Mouse (Mus musculus) ES-Bruce4 (cell line): ENCODE data around the gene Ptpn12. TPM values are rescaled to one million over a fixed set of nuclear protein-coding genes. Genes with fewer than 3 reads are reported as not detected.

Source experiments
- H3K27ac ChIP-seq: 2 replicates; pipeline ENCODE4 v1.5.1; 2012; ENCODE audit warnings: low read length, inconsistent platforms; ENCODE audit not compliant: insufficient read depth
- H3K27me3 ChIP-seq: 2 replicates; pipeline ENCODE4 v1.6.1; 2012; ENCODE audit warnings: mild to moderate bottlenecking, low read length, inconsistent platforms; ENCODE audit not compliant: control insufficient read depth, poor library complexity, insufficient read depth, severe bottlenecking
- H3K36me3 ChIP-seq: 2 replicates; pipeline ENCODE4 v1.6.1; 2012; ENCODE audit warnings: inconsistent platforms, mild to moderate bottlenecking, low read length, moderate library complexity; ENCODE audit not compliant: control insufficient read depth, poor library complexity, insufficient read depth, severe bottlenecking
- H3K4me1 ChIP-seq: one replicate; pipeline ENCODE4 v1.8.1; 2011; ENCODE audit warnings: low read length; ENCODE audit not compliant: control insufficient read depth, insufficient read depth
- H3K4me3 ChIP-seq: 2 replicates; pipeline ENCODE4 v1.5.1; 2011; ENCODE audit warnings: low read depth, mild to moderate bottlenecking, low read length
- H3K9ac ChIP-seq: 2 replicates; pipeline ENCODE4 v1.6.1; 2012; ENCODE audit warnings: low read depth, mild to moderate bottlenecking, inconsistent platforms; ENCODE audit not compliant: poor library complexity, severe bottlenecking
- H3K9me3 ChIP-seq: replicated peaks from 2 replicates; pipeline ENCODE4 v1.6.1; 2012; ENCODE audit warnings: mild to moderate bottlenecking, low read length, inconsistent platforms; ENCODE audit not compliant: control insufficient read depth, poor library complexity, insufficient read depth, severe bottlenecking
- CTCF ChIP-seq: IDR thresholded peaks from one replicate; pipeline ENCODE4 v1.8.1; 2011; ENCODE audit warnings: low read depth, low read length
- EP300 ChIP-seq: IDR thresholded peaks from 2 replicates; pipeline ENCODE4 v1.6.1; 2011; ENCODE audit warnings: low read depth, low read length; ENCODE audit not compliant: insufficient read depth
- POLR2A ChIP-seq: IDR thresholded peaks from one replicate; pipeline ENCODE4 v1.8.1; 2011; ENCODE audit warnings: low read length; ENCODE audit not compliant: insufficient read depth
- polyA plus RNA-seq: library from polyadenylated mRNA; stranded (reverse); fragments of >200 nt; gene quantifications from 2 replicates; pipeline ENCODE4 v1.2.4, GENCODE M21; 2011; ENCODE audit warnings: low read depth; ENCODE audit not compliant: missing spikeins, insufficient read depth, insufficient read length

Ptpn12 gene
- polyA plus RNA-seq, 1 experiment, result 42.7 TPM

DNA sequence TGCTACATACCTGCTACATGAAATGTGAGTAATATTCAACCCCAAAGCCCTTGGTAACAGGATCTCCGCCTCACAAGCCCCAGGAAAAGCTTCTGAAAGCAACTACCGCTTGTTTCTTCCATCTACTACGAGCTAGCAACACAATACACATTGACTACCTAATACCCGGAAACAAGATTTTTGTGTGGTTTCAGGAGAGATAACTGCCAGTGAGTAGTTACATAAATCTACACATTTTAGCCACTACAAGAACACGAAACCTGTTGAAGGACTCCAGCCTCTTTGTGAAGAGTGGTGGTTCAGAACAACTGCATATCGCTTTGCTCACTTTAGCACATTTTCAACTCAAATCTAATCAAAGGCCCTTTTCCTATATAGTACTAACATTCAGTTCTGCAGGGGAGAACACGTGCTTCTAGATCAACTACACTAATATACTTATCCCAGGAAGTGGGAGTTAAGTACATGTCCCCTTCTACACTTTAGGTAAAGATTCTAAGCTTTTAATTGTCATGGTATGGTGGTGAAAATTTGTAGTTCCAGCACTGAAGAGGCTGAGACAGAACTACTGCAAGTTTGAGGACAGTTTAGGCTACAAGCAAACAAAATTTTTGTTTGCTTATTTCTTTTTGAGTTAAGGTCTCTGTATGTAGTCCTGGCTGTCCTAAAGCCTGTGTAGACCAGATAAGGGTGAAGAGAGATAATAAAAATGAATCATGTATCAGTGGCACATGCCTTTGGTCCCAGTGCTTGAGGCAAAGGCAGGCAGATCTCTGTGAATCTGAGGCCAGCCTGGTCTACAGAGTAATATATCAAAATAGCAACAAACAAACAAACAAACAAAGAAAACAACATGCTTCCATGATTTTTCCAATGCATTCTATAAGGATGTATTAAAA, 9.3 kb downstream of the Ptpn12 start:
- no peaks in the 10 kb centered on the region for H3K4me1 ChIP-seq
- H3K27ac ChIP-seq, result no peak overlapping the region
- no peak overlapping the region for H3K9ac ChIP-seq
- TF ChIP-seq EP300 (no peak), POLR2A (no peak), CTCF (no peak)
- no peaks in the 10 kb centered on the region for H3K36me3 ChIP-seq
- no peaks in the 10 kb centered on the region for H3K9me3 ChIP-seq
- no peak overlapping the region for H3K4me3 ChIP-seq
- no peaks in the 10 kb centered on the region for H3K27me3 ChIP-seq

DNA sequence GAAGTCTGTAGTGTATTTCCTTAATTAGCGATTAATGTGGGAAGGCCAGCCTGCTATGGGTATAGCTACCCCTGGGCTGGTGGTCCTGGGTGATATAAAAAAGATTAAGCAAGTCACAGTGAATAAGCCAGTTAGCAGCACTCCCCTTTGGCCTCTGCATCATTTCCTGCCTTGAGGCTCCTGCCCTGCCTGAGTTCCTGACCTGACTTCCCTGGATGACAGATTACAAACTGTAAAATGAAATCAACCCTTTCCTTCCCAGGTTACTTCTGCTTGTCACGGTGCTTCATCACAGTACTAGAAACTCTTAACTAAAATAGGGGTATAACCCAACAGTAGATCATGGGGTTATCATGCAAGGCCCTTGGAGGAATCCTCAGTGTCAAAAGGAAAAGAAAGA, 10.2 kb downstream of the Ptpn12 start:
- no peak overlapping the region for H3K9ac ChIP-seq
- H3K27ac ChIP-seq, result no peak overlapping the region
- H3K4me3 ChIP-seq, result no peak overlapping the region
- H3K27me3 ChIP-seq, result no peaks in the 10 kb centered on the region
- H3K9me3 ChIP-seq, result no peaks in the 10 kb centered on the region
- H3K36me3 ChIP-seq, result no peaks in the 10 kb centered on the region
- H3K4me1 ChIP-seq, result no peaks in the 10 kb centered on the region
- TF ChIP-seq CTCF (no peak), EP300 (no peak), POLR2A (no peak)

DNA sequence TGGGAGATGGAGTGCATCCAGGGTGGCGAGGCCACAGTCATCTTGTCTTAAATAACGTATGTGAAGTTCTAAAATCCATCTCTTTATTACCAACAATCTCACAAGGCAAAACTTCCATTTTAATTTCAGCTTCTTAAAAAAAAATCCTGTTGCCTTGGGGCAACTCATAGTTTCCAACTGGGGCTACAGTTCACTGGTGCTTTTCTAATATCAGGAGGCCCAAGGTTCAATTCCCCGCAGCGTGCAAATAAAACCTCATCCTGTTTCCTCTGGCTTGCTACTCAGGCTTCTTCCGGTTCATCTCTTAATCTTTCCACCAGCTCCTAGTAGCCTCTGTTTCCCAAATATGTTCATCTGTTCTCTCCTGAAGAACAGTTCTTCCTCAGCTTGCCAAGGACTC, 17.6 kb downstream of the Ptpn12 start:
- Histone ChIP-seq H3K27me3 (no peaks in the 10 kb centered on the region), H3K27ac (no peak overlapping the region), H3K4me3 (no peak overlapping the region), H3K4me1 (no peaks in the 10 kb centered on the region), H3K9me3 (no peaks in the 10 kb centered on the region), H3K9ac (no peak overlapping the region), H3K36me3 (no peaks in the 10 kb centered on the region)
- TF ChIP-seq POLR2A (no peak), CTCF (no peak), EP300 (no peak)

DNA sequence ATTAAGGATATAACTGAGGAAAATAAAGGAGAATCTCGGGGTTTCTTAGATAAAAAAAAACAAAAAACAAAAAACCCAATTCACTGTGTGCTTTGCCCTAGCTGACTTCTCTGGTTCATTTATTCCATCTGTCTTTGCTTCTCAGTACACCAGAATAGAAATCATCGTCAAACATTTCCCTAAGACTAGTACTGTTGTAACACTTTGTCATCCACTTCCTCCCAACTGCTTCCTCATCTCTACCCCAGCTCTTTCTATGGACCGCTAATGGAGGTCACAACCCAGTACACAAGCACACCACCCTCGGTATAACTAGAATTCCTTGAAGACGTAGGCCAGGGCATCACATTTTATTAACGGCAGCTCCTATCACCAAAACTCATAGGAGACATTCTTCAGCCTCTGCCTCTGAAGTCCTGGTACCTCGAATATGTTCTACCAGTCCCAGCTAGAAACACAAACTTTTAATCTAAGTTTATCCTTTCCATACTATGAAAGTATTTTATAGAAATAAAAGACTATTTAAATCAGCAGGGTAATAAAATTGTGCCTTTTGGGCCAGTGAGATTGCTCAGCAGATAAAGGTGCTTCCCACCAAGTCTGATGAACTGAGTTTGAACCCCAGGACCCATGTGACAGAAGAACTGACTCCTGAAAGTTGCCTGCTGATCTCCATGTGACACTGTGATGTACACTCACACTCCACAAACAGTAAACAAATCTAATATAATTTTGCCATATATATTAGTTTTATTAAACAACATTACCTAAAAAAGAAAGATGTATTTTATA, 19.8 kb downstream of the Ptpn12 start:
- no peak for TF ChIP-seq POLR2A
- no peak for TF ChIP-seq EP300
- no peak for TF ChIP-seq CTCF
- Histone ChIP-seq H3K9ac (no peak overlapping the region), H3K4me3 (no peak overlapping the region)

DNA sequence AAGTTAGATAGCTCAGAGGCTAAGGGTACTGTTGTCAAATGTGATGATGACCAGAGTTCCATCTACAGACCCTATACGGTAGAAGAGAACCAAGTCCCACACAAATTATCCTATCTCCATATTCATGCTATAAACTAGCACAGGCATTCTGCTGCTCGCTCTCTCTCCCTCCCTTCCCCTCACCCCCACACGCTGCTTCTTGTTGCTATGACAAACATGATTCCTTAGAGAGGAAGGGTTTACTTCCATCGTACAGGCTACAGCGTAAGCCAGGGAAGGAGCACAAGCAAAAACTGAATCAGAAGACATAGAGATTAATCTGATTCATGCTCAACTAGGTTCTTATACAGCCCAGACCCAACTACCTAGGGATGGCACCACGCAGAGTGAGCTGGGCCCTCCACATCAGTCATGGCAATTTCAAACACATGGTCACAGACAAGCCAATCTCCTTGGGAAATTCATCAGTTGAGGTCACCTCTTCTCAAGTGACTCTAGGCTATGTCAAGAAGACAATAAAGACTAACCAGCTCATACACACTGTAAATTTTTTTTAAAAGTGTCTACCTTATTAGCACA, 21.2 kb downstream of the Ptpn12 start:
- H3K4me3 ChIP-seq, result no peak overlapping the region
- H3K27ac ChIP-seq, result no peak overlapping the region
- no peaks in the 10 kb centered on the region for H3K4me1 ChIP-seq
- TF ChIP-seq EP300, result no peak
- no peak for TF ChIP-seq POLR2A
- no peak for TF ChIP-seq CTCF
- no peaks in the 10 kb centered on the region for H3K36me3 ChIP-seq
- H3K9me3 ChIP-seq, result no peaks in the 10 kb centered on the region
- no peak overlapping the region for H3K9ac ChIP-seq
- H3K27me3 ChIP-seq, result no peaks in the 10 kb centered on the region

More for the DNA sequence above, 19.8 kb downstream of the Ptpn12 start:
- H3K4me1 ChIP-seq, result no peaks in the 10 kb centered on the region
- H3K27ac ChIP-seq, result no peak overlapping the region
- no peaks in the 10 kb centered on the region for H3K27me3 ChIP-seq
- no peaks in the 10 kb centered on the region for H3K9me3 ChIP-seq
- no peaks in the 10 kb centered on the region for H3K36me3 ChIP-seq

DNA sequence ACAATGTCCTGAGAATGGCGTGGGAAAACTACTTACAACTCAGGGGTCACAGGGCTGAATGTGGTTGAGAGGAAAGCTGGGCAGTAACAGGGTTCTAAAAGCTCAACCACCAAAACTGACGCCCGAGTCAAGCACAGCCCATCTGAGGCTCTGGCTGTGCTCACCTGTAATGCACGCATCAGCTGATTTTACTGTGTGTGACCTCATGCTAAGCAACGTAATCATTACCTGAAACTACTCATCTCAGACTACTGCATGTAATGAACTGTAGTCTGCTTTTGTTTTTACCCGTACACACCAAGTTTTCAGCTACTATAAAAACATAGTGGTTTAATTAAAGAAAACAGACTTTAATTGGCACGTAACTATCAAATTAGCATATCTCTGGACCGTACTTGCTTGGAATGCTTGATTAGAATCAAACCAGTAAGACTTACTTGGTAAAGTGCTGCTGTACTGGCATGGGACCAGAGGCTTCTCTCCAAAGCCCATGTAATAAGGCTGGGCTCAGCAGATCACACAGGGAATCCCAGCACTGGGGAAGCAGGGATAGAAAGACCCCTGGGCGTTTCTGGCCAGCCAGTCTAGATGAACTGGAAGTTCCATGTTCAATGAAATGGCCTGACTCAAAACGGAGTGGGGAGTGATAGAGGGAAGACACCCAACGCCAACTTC, 22.2 kb downstream of the Ptpn12 start:
- H3K4me1 ChIP-seq, result no peaks in the 10 kb centered on the region
- no peak overlapping the region for H3K4me3 ChIP-seq
- H3K9me3 ChIP-seq, result no peaks in the 10 kb centered on the region
- H3K27ac ChIP-seq, result no peak overlapping the region
- no peak for TF ChIP-seq POLR2A
- no peak for TF ChIP-seq CTCF
- no peak for TF ChIP-seq EP300
- H3K36me3 ChIP-seq, result no peaks in the 10 kb centered on the region
- no peaks in the 10 kb centered on the region for H3K27me3 ChIP-seq
- H3K9ac ChIP-seq, result no peak overlapping the region
